Mouse (Mus musculus) ES-E14 (cell line): ENCODE results near the gene Gfod2. TPM values are rescaled to one million over a fixed set of nuclear protein-coding genes. Genes with fewer than 3 reads are reported as not detected.
A peak's percentile ranks its signal among the peaks of the same experiment; 100 is the strongest.

Source experiments
- DNase-seq: peaks from one replicate; pipeline ENCODE4 v3.0.0-alpha.2; 2013; ENCODE audit warnings: low read depth, low spot score
- H3K27ac ChIP-seq: 2 replicates; pipeline ENCODE4 v1.5.1; 2012; ENCODE audit warnings: low read depth, mild to moderate bottlenecking, low read length, moderate library complexity, mixed read lengths; ENCODE audit not compliant: poor library complexity, insufficient read depth, severe bottlenecking
- H3K36me3 ChIP-seq: 2 replicates; pipeline ENCODE4 v1.6.1; 2012; ENCODE audit warnings: mild to moderate bottlenecking, low read length, moderate library complexity, mixed read lengths; ENCODE audit not compliant: control insufficient read depth, poor library complexity, insufficient read depth, severe bottlenecking
- H3K4me1 ChIP-seq, 2 experiments: fragments of 150-350 bp in 1 of 2; sonication (generic) in 1 of 2; 2 replicates each; pipeline ENCODE4 v1.6.1; 2012; ENCODE audit warnings: low read length in 2 of 2, mild to moderate bottlenecking in 1 of 2, mixed read lengths in 1 of 2; ENCODE audit not compliant: control insufficient read depth in 2 of 2, insufficient read depth in 2 of 2, poor library complexity in 1 of 2
- H3K4me3 ChIP-seq, 2 experiments: fragments of 150-350 bp in 1 of 2; sonication (generic) in 1 of 2; 2 replicates each; pipeline ENCODE4 v1.5.1; 2012; ENCODE audit warnings: low read length in 2 of 2, low read depth in 1 of 2, mild to moderate bottlenecking in 1 of 2, mixed read lengths in 1 of 2; ENCODE audit not compliant: insufficient read depth in 1 of 2, poor library complexity in 1 of 2, severe bottlenecking in 1 of 2
- H3K9ac ChIP-seq: 2 replicates; pipeline ENCODE4 v1.6.1; 2012; ENCODE audit warnings: low read depth, mild to moderate bottlenecking, low read length, mixed read lengths; ENCODE audit not compliant: poor library complexity, insufficient read depth, severe bottlenecking
- H3K9me3 ChIP-seq: fragments of 150-350 bp; sonication (generic); 2 replicates; pipeline ENCODE4 v1.6.1; 2012; ENCODE audit warnings: low read depth, mild to moderate bottlenecking, low read length; ENCODE audit not compliant: control insufficient read depth, insufficient read depth
- CHD2 ChIP-seq: IDR thresholded peaks from 2 replicates; pipeline ENCODE4 v1.6.1; 2014; ENCODE audit warnings: mild to moderate bottlenecking, low read depth, low read length, inconsistent platforms
- HCFC1 ChIP-seq: IDR thresholded peaks from 2 replicates; pipeline ENCODE4 v1.6.1; 2012; ENCODE audit warnings: low read length, inconsistent platforms, borderline replicate concordance; ENCODE audit not compliant: insufficient read depth
- MAFK ChIP-seq: IDR thresholded peaks from 2 replicates; pipeline ENCODE4 v1.6.1; 2014; ENCODE audit warnings: mild to moderate bottlenecking, low read depth, low read length, inconsistent platforms; ENCODE audit not compliant: insufficient read depth
- ZC3H11A ChIP-seq: IDR thresholded peaks from 2 replicates; pipeline ENCODE4 v1.6.1; 2012; ENCODE audit warnings: low read depth, mild to moderate bottlenecking, inconsistent platforms, low read length, borderline replicate concordance
- ZNF384 ChIP-seq: IDR thresholded peaks from 2 replicates; pipeline ENCODE4 v1.6.1; 2012; ENCODE audit warnings: low read depth, low read length, inconsistent platforms
- in situ Hi-C, 2 experiments: fragments of 600-800 bp; cut with MboI; formaldehyde crosslinking; loops; one replicate each; pipeline ENCODE4 v1.15.1; 2025; ENCODE audit warnings: low sequenced_read_pairs in 2 of 2, inconsistent platforms in 1 of 2; ENCODE audit not compliant: unreplicated experiment in 2 of 2
- total RNA-seq: library from RNA; depleted of rRNA; stranded (reverse); fragments of 300-350 nt; gene quantifications from 2 replicates; pipeline ENCODE4 v1.2.3, GENCODE M21; 2012

Gene Gfod2
- total RNA-seq, 1 experiment, result 11.0 TPM

GRCm38 (mm10) chr8:105700966-105701824, 57.3 kb downstream of the Gfod2 start, which contains the start of the genes Acd and Pard6a:
Gene Acd (minus strand): TSS chr8:105701102.
Gene Pard6a (plus strand): TSS chr8:105701148.
- TF ChIP-seq CHD2, result 0 out of 2 replicates have a peak, but pooled peaks have one; percentile 1
- TF ChIP-seq ZC3H11A, result no peak
- no peak for TF ChIP-seq MAFK
- TF ChIP-seq ZNF384, result no peak
- peak; percentile 35; the same call in 1 of the 2 replicates for TF ChIP-seq HCFC1
- peak within 1 kb of the TSS; percentile 78 to 100 for H3K4me3 ChIP-seq
- in situ Hi-C loops, result no loop called here
- peak within 1 kb of the TSS; percentile 87 for H3K9ac ChIP-seq
- peak within 1 kb of the TSS; percentile 92 for H3K27ac ChIP-seq
- peaks cover 2 to 11% of the 10 kb centered on the region in 2 experiments; a peak in 1 of 4 replicates for H3K4me1 ChIP-seq
- no peaks in the 10 kb centered on the region for H3K9me3 ChIP-seq
- peak; percentile 92 for DNase-seq
- H3K36me3 ChIP-seq, result peaks cover 30% of the 10 kb centered on the region

- Histone ChIP-seq H3K4me1 (peaks cover 2 to 11% of the 10 kb centered on the region in 2 experiments; a peak in 1 of 4 replicates), H3K9ac (peak overlapping the region; percentile 81), H3K36me3 (peaks cover 30% of the 10 kb centered on the region), H3K4me3 (peak overlapping the region; percentile 78 to 100), H3K9me3 (no peaks in the 10 kb centered on the region), H3K27ac (no peak overlapping the region; the same call in 1 of the 2 replicates)
- in situ Hi-C loops, result no loop called here
- no peak for TF ChIP-seq ZNF384
- TF ChIP-seq MAFK, result no peak
- TF ChIP-seq HCFC1, result no peak
- no peak for TF ChIP-seq CHD2
- no peak for TF ChIP-seq ZC3H11A
- DNase-seq, result no peak
Observed at GRCm38 (mm10) chr8:105700566-105700965, 57.9 kb downstream of the Gfod2 start.

- H3K27ac ChIP-seq, result no peak overlapping the region
- H3K9me3 ChIP-seq, result no peaks in the 10 kb centered on the region
- no peak for DNase-seq
- in situ Hi-C loops, result no loop called here
- peaks cover 2 to 11% of the 10 kb centered on the region in 2 experiments; a peak in 1 of 4 replicates for H3K4me1 ChIP-seq
- no peak overlapping the region for H3K9ac ChIP-seq
- peak overlapping the region in 1 of 2 experiments; percentile 100; a peak in 1 of 4 replicates for H3K4me3 ChIP-seq
- no peak for TF ChIP-seq ZNF384
- TF ChIP-seq HCFC1, result no peak
- TF ChIP-seq CHD2, result no peak
- TF ChIP-seq MAFK, result no peak
- TF ChIP-seq ZC3H11A, result no peak
- peaks cover 30% of the 10 kb centered on the region for H3K36me3 ChIP-seq
Observed at GRCm38 (mm10) chr8:105699488-105700215, 58.8 kb downstream of the Gfod2 start.

DNA sequence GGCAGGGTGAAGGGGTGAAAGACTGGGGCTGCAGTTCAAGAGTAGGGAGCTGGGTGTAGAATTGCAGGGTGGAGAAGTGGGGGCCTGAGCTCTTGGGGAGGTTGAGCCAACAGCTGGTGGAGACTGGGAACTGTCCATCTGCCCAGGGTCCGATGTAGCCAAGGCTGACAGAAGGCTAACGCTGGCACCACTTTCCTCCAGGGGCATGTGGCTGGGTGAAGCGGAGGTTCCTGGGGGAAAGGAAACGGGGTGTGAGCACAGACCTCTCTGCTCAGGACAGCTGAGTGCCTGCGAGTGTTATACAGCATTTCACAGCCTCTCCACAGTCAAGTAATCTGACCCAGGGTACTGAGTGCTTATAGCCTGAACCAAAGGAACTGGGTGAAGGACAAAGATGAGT, 59.7 kb downstream of the Gfod2 start:
- no peak for DNase-seq
- Histone ChIP-seq H3K9me3 (no peaks in the 10 kb centered on the region), H3K27ac (no peak overlapping the region), H3K36me3 (peaks cover 26% of the 10 kb centered on the region), H3K9ac (no peak overlapping the region), H3K4me3 (no peak overlapping the region), H3K4me1 (peaks cover 2 to 10% of the 10 kb centered on the region in 2 experiments; a peak in 1 of 4 replicates)
- in situ Hi-C loops, result no loop called here
- TF ChIP-seq ZNF384 (no peak), ZC3H11A (no peak), HCFC1 (no peak), MAFK (no peak), CHD2 (no peak)
